Mouse (Mus musculus) gastrocnemius, adult 2 months (tissue): ENCODE results near the gene Wdr54. TPM values are rescaled to one million over a fixed set of nuclear protein-coding genes. Genes with fewer than 3 reads are reported as not detected.
A peak's percentile ranks its signal among the peaks of the same experiment; 100 is the strongest.

Source experiments
- DNase-seq: peaks from one replicate; pipeline ENCODE4 v3.0.0; 2022
- H3K27ac ChIP-seq: fragments of 200-600 bp; 2 replicates; pipeline ENCODE4 v1.8.1; 2022; ENCODE audit warnings: mild to moderate bottlenecking
- H3K4me3 ChIP-seq: fragments of 200-600 bp; 2 replicates; pipeline ENCODE4 v1.8.1; 2022; ENCODE audit warnings: mild to moderate bottlenecking, moderate library complexity
- CTCF ChIP-seq: fragments of 200-600 bp; IDR thresholded peaks from 2 replicates; pipeline ENCODE4 v1.8.1; 2022; ENCODE audit warnings: antibody characterized with exemption, mild to moderate bottlenecking, moderate library complexity
- intact Hi-C: fragments of 180-260 bp; cut with DNase I; formaldehyde crosslinking; loops from one replicate; pipeline ENCODE4 v1.15.1; 2025
- long read RNA-seq, 2 experiments: library from polyadenylated mRNA; stranded (forward); transcript quantifications; one replicate each; pipeline ENCODE4 v2.0.0; 2021
- total RNA-seq, 2 experiments: library from RNA; stranded (reverse); gene quantifications; 2 replicates each; pipeline ENCODE4 v1.2.3; 2021

The Wdr54 gene
- total RNA-seq, result 1 to 10 TPM in 1 of 2 experiments, under 1 TPM in 1; 0.84 to 1.1 TPM
- long read RNA-seq, experiment 1, result 0 reads
- long read RNA-seq, experiment 2, result 0 reads

DNA sequence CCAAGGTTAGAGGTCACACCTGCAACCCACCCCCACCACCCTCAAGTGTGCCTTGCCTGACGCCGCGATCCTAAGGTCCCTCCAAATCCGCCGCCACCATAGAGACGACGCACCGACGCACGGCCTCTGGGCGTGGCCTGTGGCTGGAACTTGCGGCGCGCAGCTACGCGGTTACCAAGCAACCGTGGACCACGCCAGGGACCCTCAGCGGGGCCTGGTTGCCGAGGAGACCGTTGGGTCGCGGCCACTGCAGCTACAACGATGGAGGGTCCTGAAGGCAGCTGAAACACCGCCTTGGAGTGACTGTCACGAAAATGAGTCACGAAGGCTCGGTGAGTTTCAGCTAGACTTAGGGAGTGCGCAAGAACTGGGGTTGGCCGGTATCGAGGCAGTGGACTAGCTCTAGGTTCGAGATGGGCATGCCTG is at the start of gene Wdr54, which contains the start of gene 1700003E16Rik:
TSS of gene Wdr54 (minus strand) at position 139 of the 426 bp plus-strand sequence.
TSS of gene 1700003E16Rik (plus strand) at position 146 of the 426 bp plus-strand sequence.
- peak; percentile 66 for DNase-seq

DNA sequence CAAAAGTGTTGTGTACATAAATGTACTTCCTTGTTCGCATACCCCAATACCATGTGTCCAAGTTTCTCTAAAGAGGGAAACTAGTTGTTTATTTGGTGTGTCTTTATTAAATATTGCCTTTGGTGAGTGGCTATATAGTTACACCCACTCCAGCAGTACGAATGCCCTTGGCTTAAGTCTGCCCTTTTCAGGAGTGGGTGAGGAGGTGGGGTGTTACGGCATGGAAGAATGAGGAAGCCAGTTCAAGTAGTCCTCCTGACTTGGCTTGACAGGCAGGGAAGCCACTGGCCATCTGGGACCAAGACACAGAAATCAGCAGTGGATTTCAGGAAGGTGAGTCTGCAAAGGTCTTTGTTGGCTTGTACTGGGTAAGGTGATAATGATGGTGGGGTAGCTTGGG is 49.7 kb upstream of the Wdr54 start:
- no peak for DNase-seq
- intact Hi-C loops, result no loop called here
- H3K4me3 ChIP-seq, result no peak overlapping the region
- H3K27ac ChIP-seq, result no peak overlapping the region
- TF ChIP-seq CTCF, result no peak

More for the DNA sequence above, at the start of gene Wdr54, which contains the start of gene 1700003E16Rik:
- intact Hi-C loops, result loop anchor here (2.0 kb wide), 1 partner anchor 37 kb away; no protein-coding TSS in a partner anchor
- TF ChIP-seq CTCF, result no peak
- H3K4me3 ChIP-seq, result peak within 1 kb of the TSS; percentile 78
- H3K27ac ChIP-seq, result peak within 1 kb of the TSS; percentile 48; the same call in 1 of the 2 replicates

DNA sequence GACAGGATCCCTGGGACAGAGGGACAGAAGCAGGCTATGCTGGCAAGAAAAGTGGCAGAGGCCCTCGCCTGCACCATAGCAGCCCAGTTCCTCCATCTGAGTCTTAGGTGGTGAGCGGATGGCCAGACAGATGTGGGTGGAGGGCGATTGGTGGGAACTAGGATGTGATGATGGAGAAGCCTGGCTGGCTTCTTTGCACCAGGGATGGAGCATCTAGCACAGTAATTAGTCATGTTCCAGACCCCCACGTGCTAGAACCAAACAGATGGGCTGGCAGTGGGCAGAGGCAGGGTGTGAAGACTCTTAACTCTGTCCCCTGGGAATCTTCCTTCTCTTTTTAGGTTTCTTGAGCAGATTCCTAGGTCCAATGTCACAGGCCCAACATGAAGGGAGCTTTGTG is 47.1 kb upstream of the Wdr54 start:
- intact Hi-C loops, result no loop called here
- no peak for DNase-seq
- Histone ChIP-seq H3K4me3 (no peak overlapping the region), H3K27ac (no peak overlapping the region)
- no peak for TF ChIP-seq CTCF

DNA sequence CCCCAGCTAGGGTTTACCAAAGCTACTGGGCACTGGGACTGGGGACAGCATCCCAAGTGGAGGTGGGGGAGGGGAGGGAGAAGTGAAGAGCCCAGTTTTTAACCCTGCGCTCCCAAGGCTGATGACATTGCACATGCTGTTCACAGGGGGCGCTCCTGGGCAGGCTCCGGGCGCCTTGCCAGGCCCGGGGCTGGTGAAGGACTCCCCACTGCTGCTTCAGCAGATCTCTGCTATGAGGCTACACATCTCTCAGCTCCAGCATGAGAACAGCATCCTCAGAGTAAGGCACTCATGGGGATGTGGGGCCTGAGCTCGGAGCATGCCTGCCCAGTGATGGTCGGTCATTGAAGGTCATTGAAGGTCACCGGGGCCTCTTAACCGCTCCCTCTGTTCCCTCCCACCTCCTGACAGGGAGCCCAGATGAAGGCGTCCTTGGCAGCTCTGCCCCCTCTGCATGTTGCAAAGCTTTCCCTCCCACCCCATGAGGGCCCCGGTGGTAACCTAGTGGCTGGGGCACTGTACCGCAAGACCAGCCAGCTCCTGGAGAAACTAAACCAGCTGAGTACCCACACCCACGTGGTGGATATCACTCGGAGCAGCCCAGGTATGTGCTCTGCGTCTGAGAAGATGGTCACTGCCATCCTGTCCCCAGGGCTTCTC is 41.3 kb upstream of the Wdr54 start:
- TF ChIP-seq CTCF, result peak; percentile 43
- Histone ChIP-seq H3K4me3 (no peak overlapping the region), H3K27ac (no peak overlapping the region)
- DNase-seq, result peak; percentile 55
- intact Hi-C loops, result no loop called here

DNA sequence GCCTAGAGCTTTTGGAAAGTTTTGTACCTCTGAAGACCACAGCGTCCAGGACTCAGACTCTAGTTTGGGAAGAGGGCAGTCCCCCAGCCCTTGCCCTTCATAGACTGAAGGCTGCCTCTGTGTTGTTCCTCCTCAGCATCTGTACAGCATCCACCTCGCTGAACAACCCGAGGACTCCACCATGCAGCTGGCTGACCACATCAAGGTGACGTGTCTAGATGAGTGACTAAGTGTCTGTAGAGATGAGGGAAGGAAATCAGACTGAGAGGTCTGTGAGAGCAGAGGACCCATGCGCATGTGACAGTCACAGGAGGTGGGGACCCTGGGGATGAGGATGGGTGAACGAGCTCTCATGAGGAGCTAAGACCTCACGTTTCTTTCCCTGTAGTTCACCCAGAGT is 37.4 kb upstream of the Wdr54 start:
- Histone ChIP-seq H3K4me3 (no peak overlapping the region), H3K27ac (no peak overlapping the region)
- TF ChIP-seq CTCF, result no peak
- DNase-seq, result no peak
- intact Hi-C loops, result no loop called here

DNA sequence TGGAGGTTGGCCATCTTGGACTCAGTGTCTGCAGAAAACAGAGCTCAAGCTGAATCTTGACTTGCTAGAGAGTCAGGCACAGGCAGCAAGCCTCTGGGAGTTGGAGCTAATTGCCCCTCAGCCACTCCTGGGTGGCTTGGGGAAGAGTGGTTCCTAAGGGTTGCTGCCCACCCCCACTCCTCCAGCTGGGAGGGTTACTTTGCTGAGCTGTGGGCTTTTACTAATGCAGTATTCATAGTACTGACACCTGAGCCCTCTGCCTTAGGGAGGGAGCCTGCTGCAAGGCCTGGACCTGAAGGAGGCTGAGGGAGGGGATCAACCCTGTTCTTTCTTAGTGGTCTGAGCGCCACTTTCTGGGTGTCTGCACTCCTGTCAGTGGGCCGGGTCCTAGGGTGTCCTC is 30.7 kb upstream of the Wdr54 start:
- no peak for TF ChIP-seq CTCF
- no peak overlapping the region for H3K4me3 ChIP-seq
- intact Hi-C loops, result no loop called here
- DNase-seq, result no peak
- peak overlapping the region; percentile 21; the same call in 1 of the 2 replicates for H3K27ac ChIP-seq

DNA sequence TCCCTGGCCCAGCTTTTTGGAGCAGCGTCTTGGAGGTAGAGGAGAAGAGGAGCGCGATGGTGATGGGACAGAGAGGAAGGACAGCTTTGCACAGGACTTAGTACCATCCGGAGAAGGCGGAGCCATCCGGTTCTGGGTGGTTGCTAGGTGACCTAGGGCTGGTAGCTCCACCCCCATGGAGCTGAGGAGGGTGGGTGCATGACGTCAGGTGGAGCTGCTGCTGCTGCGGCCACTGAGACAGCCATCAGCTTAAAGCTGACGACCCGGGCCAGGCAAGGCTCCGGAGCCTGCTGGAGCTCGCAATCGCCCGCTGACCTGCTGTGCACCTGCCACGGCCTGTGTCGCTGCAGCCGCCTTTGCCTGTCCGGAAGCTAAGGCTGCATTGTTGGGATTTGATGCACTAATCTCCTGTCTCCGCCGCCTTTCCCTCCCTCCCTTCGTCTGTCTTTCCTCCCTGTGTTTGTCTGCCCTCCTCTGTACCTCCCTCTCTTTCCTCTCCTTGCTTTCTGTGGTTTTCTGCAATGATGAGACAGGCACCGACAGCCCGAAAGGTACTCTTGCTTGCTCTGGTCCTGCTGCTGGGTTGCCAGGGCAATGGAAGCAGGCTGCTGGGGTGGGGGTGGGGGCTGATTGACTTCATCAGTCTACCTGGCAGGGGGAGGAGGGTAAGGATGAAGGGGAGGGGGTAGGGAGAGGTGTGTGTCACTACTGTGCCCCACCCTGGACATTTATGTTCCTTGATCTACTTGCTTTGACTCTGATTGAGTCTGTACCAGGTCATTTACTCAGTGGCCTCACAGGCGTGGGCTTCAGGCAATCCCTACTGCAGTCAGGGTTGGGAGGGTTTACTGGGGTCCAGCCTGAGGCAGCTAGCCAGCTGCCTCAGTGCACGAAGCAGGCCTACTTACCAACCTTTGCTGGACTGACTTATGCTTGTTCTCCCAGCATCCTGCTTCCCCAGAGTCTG is 30.0 kb upstream of the Wdr54 start:
- peak overlapping the region; percentile 50 for H3K4me3 ChIP-seq
- no peak for TF ChIP-seq CTCF
- intact Hi-C loops, result no loop called here
- H3K27ac ChIP-seq, result peak overlapping the region; percentile 21; the same call in 1 of the 2 replicates
- DNase-seq, result peak; percentile 61

DNA sequence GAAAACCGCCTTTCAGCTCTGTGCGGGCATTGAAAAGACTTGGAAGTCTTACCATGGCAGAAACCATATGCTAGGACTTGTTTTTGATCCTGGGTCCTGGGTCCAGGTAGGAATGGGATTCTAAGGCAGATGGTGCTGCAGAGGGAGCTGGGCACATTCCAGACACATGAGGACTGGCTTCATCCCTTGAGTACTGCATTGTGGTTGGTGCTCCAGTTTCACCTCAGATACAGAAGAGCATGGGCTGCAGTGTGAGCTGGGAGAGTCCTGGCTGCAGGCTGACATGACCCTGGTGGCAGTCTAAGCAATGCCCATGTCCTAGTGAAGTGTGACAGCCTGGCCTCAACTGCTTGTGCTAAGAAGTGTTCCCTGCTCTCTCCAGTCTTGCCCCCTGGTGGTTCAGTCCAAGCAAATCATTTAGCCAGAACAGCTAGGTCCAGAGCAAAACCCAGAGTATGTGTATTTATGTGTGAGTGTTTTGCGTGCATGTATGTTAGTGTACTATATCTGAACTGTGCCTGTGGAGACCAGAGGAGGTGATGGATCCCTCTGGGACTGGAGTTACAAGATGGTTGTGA is 28.8 kb upstream of the Wdr54 start:
- intact Hi-C loops, result no loop called here
- Histone ChIP-seq H3K27ac (no peak overlapping the region), H3K4me3 (no peak overlapping the region)
- DNase-seq, result no peak
- peak; percentile 39 for TF ChIP-seq CTCF

DNA sequence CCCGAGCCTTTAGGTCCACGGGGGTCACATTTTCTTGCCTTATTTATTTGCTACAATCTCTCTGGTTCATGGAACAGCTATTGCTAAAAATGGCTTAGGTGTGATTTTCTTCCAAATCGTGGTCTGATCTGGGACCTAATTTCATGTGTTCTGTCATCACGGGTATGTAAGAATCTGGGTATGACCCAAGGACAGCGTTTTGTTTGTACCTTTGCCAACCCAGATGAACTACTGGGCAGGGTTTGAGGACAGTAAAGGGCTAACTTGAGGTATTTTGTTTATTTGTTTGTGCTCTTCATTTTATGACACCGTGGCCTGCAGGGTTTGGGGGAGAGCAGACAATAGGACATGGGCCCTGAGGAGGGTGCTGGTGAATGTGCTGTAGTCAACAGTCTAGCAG is 24.4 kb upstream of the Wdr54 start:
- no peak for TF ChIP-seq CTCF
- intact Hi-C loops, result no loop called here
- Histone ChIP-seq H3K27ac (no peak overlapping the region), H3K4me3 (no peak overlapping the region)
- DNase-seq, result no peak

DNA sequence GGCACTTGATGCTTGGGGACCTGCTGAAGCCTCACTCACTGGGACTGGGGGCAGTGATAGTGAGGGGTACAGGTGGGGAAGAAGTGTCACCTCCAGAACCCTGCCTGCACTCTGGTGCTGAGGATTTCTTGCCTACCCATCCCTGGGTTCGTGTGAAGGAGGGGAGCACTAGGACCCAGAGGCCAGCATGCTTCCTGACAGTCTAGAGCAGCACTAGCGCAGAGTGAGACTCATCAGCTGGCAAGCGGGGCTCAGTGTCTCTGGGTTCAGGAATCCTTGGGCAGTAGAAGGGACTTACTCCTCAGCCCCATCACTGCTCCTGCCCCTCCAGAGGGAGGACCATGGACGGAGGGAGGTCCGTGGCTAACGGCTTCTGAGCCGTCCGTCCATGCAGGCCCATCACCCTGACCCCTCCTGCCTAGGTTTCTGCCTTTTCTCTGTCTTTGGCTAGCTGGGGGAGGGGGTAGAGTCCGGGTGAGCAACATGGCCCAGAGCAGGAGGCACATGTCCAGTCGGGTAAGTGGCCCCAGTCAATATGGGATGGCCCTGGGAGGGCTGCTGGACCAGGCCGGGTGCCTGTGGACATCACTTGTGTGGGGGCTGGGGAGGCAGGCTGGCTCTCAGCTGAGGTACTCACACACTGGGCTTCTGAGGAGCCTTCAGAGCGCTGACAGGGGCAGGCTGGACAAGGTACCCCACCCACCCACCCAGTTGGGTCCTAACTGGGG is 23.4 kb upstream of the Wdr54 start:
- H3K4me3 ChIP-seq, result peak overlapping the region; percentile 61
- intact Hi-C loops, result no loop called here
- H3K27ac ChIP-seq, result peak overlapping the region; percentile 43
- DNase-seq, result peak; percentile 46
- no peak for TF ChIP-seq CTCF

DNA sequence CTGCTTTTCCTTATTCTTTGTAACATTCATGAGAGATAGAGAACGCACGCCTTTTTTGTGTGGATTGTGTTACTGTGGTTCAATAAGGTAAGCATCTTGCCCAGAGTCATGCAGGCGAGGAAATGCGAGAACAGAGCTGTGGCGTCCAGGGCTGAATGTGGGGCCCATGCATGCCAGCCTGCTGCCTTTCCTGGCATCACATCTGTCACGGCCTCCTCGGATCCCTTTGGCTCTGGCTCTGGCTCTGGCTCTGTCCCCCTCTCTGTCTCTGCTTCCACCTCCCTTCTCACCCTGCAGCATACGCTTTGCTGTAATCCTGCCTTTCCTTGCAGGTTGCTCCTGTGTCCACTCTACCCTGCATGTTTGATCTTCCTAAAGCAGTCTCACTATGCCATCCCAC is 19.8 kb upstream of the Wdr54 start:
- H3K4me3 ChIP-seq, result no peak overlapping the region
- TF ChIP-seq CTCF, result no peak
- peak overlapping the region; percentile 57 for H3K27ac ChIP-seq
- peak; percentile 86 for DNase-seq
- intact Hi-C loops, result no loop called here
